Mouse (Mus musculus) hindbrain, embryonic 16.5 days (tissue): Measurements from ENCODE around the gene Tmem179. TPM values are rescaled to one million over a fixed set of nuclear protein-coding genes. Genes with fewer than 3 reads are reported as not detected.

ENCODE experiments used
- ATAC-seq: fragments of 200-750 bp; cut with Nextera tagmentation; 2 replicates; pipeline ENCODE4 v1.8.0; 2017; ENCODE audit warnings: moderate TSS enrichment, moderate library complexity
- H3K27ac ChIP-seq: fragments of 300-500 bp; sonication (generic); 2 replicates; pipeline ENCODE4 v1.5.1; 2014; ENCODE audit warnings: low read depth, mild to moderate bottlenecking, control low read depth, low read length, moderate library complexity
- H3K27me3 ChIP-seq: fragments of 300-500 bp; sonication (generic); replicated peaks from 2 replicates; pipeline ENCODE4 v1.6.1; 2014; ENCODE audit warnings: low read length; ENCODE audit not compliant: control insufficient read depth, insufficient read depth
- H3K36me3 ChIP-seq: fragments of 300-500 bp; sonication (generic); 2 replicates; pipeline ENCODE4 v1.6.1; 2014; ENCODE audit warnings: mild to moderate bottlenecking, low read length, moderate library complexity, mixed read lengths; ENCODE audit not compliant: control insufficient read depth, insufficient read depth
- H3K4me1 ChIP-seq: fragments of 300-500 bp; sonication (generic); 2 replicates; pipeline ENCODE4 v1.6.1; 2014; ENCODE audit warnings: low read depth, low read length; ENCODE audit not compliant: control insufficient read depth, insufficient read depth
- H3K4me2 ChIP-seq: fragments of 300-500 bp; sonication (generic); 2 replicates; pipeline ENCODE4 v1.6.1; 2014; ENCODE audit warnings: mild to moderate bottlenecking, low read length, control low read depth, moderate library complexity
- H3K4me3 ChIP-seq: fragments of 300-500 bp; sonication (generic); 2 replicates; pipeline ENCODE4 v1.5.1; 2014; ENCODE audit warnings: mild to moderate bottlenecking, low read length, control low read depth, moderate library complexity
- H3K9ac ChIP-seq: fragments of 300-500 bp; sonication (generic); 2 replicates; pipeline ENCODE4 v1.6.1; 2014; ENCODE audit warnings: low read depth, mild to moderate bottlenecking, control low read depth, low read length, moderate library complexity
- H3K9me3 ChIP-seq: fragments of 300-500 bp; sonication (generic); 2 replicates; pipeline ENCODE4 v1.6.1; 2014; ENCODE audit warnings: mild to moderate bottlenecking, low read length, moderate library complexity; ENCODE audit not compliant: control insufficient read depth
- WGBS: fragments of 180-500 bp; shearing (Covaris S2); extraction: QIAGEN DNeasy Blood & Tissue Kit; methylation state at CpG from one replicate; pipeline ENCODE4 v1.1.7; 2014; 5-methylcytosine and 5-hydroxymethylcytosine counted together
- polyA plus RNA-seq: library from polyadenylated mRNA; unstranded; fragments of >200 nt; fragmentation: Nextera tagmentation; extraction: Ambion mirVana; gene quantifications from 2 replicates; pipeline ENCODE4 v1.2.1, GENCODE M21; 2015

Tmem179 gene
- polyA plus RNA-seq, 1 experiment from 2014 or later: 96.1 TPM

DNA sequence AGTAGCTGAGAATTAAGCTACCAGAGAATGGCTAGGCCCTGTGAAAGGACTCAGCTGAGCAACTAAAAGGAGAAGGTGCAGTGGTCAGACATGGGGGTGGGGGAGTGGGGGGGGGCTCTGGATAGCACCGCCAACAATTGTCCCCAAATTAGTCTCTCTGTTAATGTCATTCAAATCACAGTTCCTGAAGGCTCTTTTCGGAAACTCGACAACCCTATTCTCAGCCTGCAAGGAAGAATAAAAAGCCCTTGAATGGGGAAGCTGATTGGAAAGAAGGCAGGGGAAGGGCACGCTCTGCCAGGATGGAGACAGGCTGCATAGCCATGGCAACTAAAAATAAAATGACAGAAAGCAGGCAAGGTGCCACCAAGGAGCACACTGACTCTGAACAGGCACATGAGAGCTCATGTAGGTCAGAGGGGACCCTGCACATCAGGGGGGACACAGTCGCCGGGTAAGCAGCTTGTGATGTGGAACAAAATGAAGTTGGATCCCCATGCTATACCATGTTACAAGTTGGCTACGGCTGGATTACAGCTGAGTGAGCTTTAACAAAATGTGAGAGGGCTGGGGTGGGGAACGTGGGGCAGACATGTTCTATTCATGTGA lies 25.0 kb upstream of the Tmem179 start:
- ATAC-seq: peak; percentile 73
- Histone ChIP-seq H3K9ac (0 out of 2 replicates have a peak overlapping the region, but pooled peaks have one; percentile 8), H3K4me3 (no peak overlapping the region), H3K9me3 (no peaks in the 10 kb centered on the region), H3K27ac (peak overlapping the region; percentile 51), H3K36me3 (no peaks in the 10 kb centered on the region), H3K4me1 (peaks cover 25% of the 10 kb centered on the region), H3K4me2 (no peak overlapping the region), H3K27me3 (no peaks in the 10 kb centered on the region)
- WGBS: 12% methylated on average over 8 of the region's 8 CpGs

- Histone ChIP-seq H3K4me1 (peaks cover 24% of the 10 kb centered on the region), H3K4me3 (no peak overlapping the region), H3K36me3 (no peaks in the 10 kb centered on the region), H3K27ac (no peak overlapping the region), H3K4me2 (no peak overlapping the region), H3K27me3 (no peaks in the 10 kb centered on the region), H3K9me3 (no peaks in the 10 kb centered on the region), H3K9ac (no peak overlapping the region)
- WGBS: 87% methylated on average over 12 of the region's 12 CpGs
- no peak for ATAC-seq
Observed at GRCm38 (mm10) chr12:112540321-112540720, 23.8 kb upstream of the Tmem179 start.

DNA sequence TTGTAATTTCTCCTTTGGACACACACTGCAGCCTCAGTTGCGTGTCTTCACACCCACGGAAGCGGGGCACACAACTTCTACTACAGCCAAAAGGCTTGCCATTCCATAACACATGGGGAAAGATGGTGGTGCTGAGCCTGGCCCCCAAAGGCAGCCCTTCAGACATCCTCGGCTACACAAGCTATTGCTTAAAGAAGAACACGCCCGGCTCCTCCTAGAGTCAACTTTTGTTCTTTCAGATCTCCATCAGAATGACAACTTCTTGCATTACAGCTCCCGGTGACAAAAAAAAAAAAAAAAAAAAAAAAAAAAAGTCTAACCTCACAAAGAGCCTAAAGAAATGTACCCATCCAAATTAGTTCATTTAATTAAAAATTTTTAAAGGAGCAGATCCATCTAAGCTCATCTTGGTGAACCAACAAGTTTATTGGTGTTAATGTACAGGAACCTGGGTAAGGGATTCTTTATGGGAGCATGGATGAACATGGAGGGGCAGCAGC lies 23.0 kb upstream of the Tmem179 start:
- H3K4me1 ChIP-seq: peaks cover 20% of the 10 kb centered on the region
- no peaks in the 10 kb centered on the region for H3K36me3 ChIP-seq
- no peaks in the 10 kb centered on the region for H3K27me3 ChIP-seq
- H3K4me3 ChIP-seq: no peak overlapping the region
- H3K9me3 ChIP-seq: no peaks in the 10 kb centered on the region
- 89% methylated on average over 7 of the region's 7 CpGs for WGBS
- no peak overlapping the region for H3K27ac ChIP-seq
- ATAC-seq: no peak
- H3K4me2 ChIP-seq: no peak overlapping the region
- no peak overlapping the region for H3K9ac ChIP-seq

GRCm38 (mm10) chr12:112538356-112538755 lies 21.8 kb upstream of the Tmem179 start:
- Histone ChIP-seq H3K27me3 (no peaks in the 10 kb centered on the region), H3K4me1 (peaks cover 20% of the 10 kb centered on the region), H3K4me3 (no peak overlapping the region), H3K4me2 (no peak overlapping the region), H3K27ac (no peak overlapping the region), H3K36me3 (no peaks in the 10 kb centered on the region), H3K9ac (no peak overlapping the region), H3K9me3 (no peaks in the 10 kb centered on the region)
- ATAC-seq: no peak
- 90% methylated on average over 9 of the region's 9 CpGs for WGBS

DNA sequence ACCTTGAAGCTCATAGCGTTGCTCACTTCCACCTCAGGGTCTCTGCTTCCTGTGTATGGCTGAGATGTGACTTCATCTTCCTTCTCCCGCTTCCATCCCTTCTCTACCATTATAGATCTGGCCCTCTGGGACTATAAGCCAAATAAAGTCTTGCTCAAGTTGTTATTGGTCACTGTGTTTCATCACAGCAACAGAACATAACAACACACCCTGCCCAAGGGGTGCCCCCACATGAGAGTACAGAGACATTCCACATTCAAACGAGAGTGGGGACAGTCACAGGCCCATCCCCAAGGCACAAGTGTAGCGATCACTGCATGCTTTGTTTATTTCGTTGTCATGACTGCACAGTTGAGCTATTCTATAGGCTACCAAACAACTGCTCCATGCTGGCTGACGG lies 20.7 kb upstream of the Tmem179 start:
- Histone ChIP-seq H3K36me3 (no peaks in the 10 kb centered on the region), H3K9me3 (no peaks in the 10 kb centered on the region), H3K4me1 (peaks cover 14% of the 10 kb centered on the region), H3K27ac (no peak overlapping the region), H3K4me3 (no peak overlapping the region), H3K9ac (no peak overlapping the region), H3K4me2 (no peak overlapping the region), H3K27me3 (no peaks in the 10 kb centered on the region)
- ATAC-seq: no peak
- 61% methylated on average over 6 of the region's 6 CpGs for WGBS

DNA sequence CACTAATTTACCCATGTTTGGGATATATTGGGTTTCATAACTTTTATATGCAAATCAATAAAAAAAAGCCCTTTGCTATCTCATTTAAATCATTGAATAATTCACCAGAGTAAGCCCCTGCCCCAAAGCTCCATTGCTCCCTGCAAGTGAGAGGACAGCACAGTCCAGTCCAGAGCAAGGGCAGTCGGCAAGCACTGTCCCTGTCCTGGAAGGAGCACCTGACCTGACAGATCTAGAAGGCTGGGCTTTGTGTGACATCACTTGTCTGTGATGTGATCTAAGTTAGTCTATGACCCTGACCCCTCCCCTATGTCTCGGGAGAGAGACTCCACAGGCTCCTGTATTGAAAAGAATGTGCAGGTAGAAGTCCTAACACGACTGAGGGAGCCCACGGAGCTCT lies 17.2 kb upstream of the Tmem179 start:
- no peak overlapping the region for H3K9ac ChIP-seq
- H3K4me3 ChIP-seq: no peak overlapping the region
- ATAC-seq: no peak
- H3K36me3 ChIP-seq: no peaks in the 10 kb centered on the region
- no peaks in the 10 kb centered on the region for H3K4me1 ChIP-seq
- H3K27me3 ChIP-seq: no peaks in the 10 kb centered on the region
- 84% methylated on average over 4 of the region's 4 CpGs for WGBS
- H3K4me2 ChIP-seq: no peak overlapping the region
- no peaks in the 10 kb centered on the region for H3K9me3 ChIP-seq
- no peak overlapping the region for H3K27ac ChIP-seq

- Histone ChIP-seq H3K4me3 (no peak overlapping the region), H3K9me3 (no peaks in the 10 kb centered on the region), H3K4me1 (peaks cover 13% of the 10 kb centered on the region), H3K4me2 (no peak overlapping the region), H3K27me3 (no peaks in the 10 kb centered on the region), H3K9ac (no peak overlapping the region), H3K36me3 (no peaks in the 10 kb centered on the region), H3K27ac (peak overlapping the region; percentile 17; the same call in 1 of the 2 replicates)
- 28% methylated on average over 4 of the region's 4 CpGs for WGBS
- ATAC-seq: no peak
Observed at GRCm38 (mm10) chr12:112518105-112518504, 1.6 kb upstream of the Tmem179 start.

DNA sequence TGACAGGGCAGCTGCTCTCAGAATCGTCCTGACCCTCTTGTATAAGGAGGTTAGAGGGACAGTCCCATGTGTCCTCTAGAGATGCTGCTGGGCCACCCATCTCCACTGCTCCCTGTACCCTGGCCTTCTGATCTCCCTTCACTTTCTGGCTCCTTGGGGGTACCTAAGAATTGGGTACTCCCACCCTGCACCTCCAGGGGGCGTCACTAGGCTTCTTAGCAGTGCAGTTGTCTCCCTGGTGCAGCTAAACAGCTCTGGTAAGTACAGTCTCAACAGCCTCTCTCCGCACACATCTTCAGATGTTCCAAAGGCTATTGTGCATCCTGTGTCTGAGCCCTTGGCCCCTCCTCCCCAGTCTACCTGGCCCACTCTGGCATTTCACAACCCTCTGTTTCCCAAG lies 1.6 kb downstream of the Tmem179 start:
- WGBS: 59% methylated on average over 3 of the region's 3 CpGs
- Histone ChIP-seq H3K4me1 (peaks cover 24% of the 10 kb centered on the region), H3K27ac (peak overlapping the region; percentile 39), H3K4me3 (no peak overlapping the region), H3K36me3 (no peaks in the 10 kb centered on the region), H3K27me3 (no peaks in the 10 kb centered on the region), H3K4me2 (no peak overlapping the region), H3K9me3 (no peaks in the 10 kb centered on the region), H3K9ac (no peak overlapping the region)
- no peak for ATAC-seq

DNA sequence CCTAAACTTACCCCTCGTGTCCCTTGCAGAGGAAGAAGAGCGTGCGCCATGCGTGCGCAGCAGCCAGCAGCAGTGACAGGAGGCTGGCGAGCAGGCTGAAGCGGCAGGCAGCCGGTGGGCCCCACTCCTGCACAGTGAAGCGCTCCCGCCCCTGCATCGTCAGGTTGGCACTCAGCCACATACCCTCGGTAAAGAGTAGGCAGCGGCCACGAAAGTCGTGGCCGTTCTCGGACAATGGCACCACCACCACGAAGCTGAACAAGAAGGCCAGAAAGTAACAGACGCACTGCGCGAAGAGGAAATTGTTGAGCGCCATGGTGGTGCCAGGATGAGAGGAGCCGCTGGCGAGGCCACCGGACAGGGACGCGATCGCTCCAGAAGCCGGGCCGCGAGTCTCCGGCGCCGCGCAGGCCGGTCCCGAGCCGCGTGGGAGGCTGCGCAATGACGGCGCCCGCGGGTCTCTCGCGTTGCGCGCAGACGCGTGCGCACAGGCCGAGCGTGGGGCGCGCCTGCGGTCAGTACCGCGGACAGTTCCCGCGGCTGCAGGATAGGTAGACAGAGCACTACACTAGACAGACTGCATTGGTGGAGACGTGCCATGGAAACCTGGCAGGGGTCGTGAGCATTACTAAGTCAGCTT lies 5.7 kb downstream of the Tmem179 start:
- under 1% methylated on average over 61 of the region's 62 CpGs for WGBS
- H3K27ac ChIP-seq: peak overlapping the region; percentile 85

More for the DNA sequence above, 5.7 kb downstream of the Tmem179 start:
- H3K27me3 ChIP-seq: no peaks in the 10 kb centered on the region
- H3K9ac ChIP-seq: peak overlapping the region; percentile 69
- no peaks in the 10 kb centered on the region for H3K9me3 ChIP-seq
- peak overlapping the region; percentile 50 for H3K4me3 ChIP-seq
- no peaks in the 10 kb centered on the region for H3K36me3 ChIP-seq
- H3K4me2 ChIP-seq: peak overlapping the region; percentile 80
- peak; percentile 88 for ATAC-seq
- H3K4me1 ChIP-seq: peaks cover 46% of the 10 kb centered on the region
